Mouse (Mus musculus): ENCODE data around the gene Spop.

DNA sequence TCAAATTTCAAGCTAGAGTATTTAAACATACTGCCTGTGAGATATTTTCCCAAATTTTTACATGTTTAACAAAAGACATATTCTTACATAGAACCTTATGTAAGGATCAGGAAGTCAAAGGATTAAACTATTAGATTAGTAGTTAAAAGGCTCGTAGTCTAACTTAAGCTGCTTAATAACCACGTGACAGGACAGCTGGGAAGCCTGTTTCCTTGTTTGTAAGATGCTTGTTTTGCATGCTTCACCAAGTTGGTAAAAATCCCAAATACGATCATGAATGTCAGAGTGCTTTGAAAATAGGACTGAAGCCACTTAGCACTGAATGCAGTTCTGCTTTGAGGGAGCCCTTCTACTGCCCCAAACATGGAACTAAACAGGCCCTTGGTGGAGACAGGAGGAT is 34.5 kb downstream of the Spop start:
- TF ChIP-seq CTCF (IDR thresholded peaks at IDR 0.05; ENCODE audit: low read depth) (no peak), EP300 (optimal IDR thresholded peaks at IDR 0.05) (no peak)
